Mouse (Mus musculus): ENCODE results near the gene C2cd3. TPM values are rescaled to one million over a fixed set of nuclear protein-coding genes. Genes with fewer than 3 reads are reported as not detected.

Gene C2cd3
- 28.2 and 37.5 TPM in 2 replicates for polyA plus RNA-seq (2012; rRNA removed)

DNA sequence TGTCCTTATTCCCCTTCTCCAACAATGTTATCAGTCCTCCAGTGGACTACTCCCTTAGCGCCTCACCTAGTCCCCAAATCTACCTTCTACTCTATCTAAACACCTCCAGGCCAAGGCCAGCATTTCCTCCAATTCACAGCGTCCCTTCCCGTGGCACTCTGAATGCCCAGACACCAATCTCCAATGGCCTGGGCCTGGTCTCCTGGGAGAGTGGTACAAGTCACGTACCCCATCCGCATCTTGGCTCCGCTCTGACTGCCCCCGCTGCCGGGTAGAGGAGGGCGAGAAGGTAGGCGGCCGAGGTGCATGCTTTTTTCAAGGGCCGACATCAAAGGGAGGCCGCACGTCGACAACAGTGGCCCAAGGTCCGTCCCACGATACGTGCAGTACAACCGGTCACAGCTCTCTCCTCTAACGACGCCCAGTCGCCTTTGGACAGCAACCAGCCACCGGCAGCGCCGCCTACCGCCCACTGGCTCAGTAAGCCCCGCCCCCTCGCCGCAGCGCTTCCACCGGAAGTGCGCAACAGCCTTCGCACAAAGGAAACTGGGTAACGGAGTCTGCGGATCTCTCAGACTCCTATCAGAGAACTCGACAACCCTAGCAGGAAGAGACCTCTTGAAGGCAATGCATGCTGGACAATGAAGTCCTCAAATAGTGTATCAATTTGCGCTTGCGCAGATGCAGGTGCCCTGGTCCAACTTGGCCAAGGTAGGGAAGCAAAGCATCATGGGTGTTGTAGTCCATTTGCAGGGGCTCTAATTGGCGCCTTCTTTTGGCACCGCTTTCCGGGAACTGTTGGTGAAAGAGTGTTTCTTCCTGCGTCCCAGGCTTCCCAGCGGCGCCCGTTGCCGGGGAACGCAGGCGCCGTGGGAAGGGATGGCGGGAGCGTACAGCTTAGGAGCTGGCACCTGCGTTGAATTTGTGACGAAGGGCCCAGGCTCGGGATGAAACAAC is at the start of gene C2cd3, which contains the start of gene Ppme1:
Gene C2cd3 (plus strand): TSS at position 739 of the 957 bp plus-strand sequence.
Gene Ppme1 (minus strand): TSS at position 813 of the 957 bp plus-strand sequence.

DNA sequence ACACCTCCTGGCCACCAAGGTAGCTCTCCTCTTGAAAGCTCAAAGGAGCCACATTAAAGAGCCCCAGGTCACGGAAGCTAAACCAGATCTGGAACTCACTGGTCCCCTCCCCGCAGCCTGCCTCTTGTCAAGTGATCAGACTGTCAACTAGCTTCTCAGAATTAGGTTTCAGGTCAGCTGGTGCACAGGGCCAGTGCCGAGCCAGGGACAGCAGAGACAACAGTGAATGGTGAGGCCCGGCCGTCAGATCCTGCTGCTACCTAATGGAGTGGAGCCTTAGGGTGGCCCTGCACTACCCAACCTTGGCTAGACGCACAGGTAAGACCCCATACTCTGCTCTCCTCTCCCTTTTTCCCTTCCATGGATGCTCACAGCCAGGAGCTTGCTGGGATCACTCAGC is 100.7 kb downstream of the C2cd3 start, which contains the start of gene Ucp3:
Gene Ucp3 (plus strand): TSS at position 214 of the 400 bp plus-strand sequence.

DNA sequence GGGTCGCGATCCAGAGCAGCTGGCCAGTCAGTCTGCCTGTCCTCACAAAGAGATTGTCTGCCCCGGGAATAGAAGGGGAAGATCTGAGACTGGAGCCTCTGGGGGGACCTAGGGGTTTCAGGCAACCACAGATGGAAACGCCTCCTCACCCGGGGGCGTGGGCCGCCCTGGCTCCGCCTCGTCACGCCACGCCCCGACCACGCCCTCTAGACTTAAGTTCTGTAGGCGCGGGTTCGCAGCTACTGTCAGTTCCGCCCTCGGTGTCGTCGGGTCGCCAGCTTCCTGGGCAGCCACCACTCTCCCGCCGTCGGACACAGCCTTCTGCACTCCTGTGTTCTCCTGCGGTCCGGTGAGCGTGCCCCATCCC is 121.1 kb downstream of the C2cd3 start, which contains the start of gene Ucp2:
Gene Ucp2 (plus strand): TSS at position 221 of the 367 bp plus-strand sequence.

DNA sequence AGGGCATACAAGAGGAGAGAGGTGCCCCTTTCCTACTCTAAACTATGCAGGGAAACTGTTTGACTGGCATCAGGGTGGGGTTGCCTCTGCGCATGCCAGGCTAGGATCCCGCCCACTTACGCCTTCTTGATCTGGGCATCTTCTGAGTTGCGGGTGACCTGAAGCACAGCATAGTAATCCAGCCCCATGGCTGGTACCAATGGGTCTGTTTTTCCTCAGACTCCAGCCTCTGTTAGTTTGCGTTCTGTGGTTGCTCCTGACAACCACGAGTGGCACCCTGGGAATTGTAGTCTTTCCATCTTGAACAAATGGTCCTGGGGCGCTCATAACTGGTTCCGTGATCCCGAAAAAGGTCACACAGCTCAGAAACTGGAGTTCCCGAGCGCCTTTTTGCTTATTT is 142.5 kb downstream of the C2cd3 start, which contains the start of gene Dnajb13:
Gene Dnajb13 (minus strand): TSS at position 388 of the 400 bp plus-strand sequence.

Other genes with a start within 250 kb of the C2cd3 start
- 8.4 and 13.0 TPM in 2 replicates for gene Lipt2, start 213.0 kb upstream of the C2cd3 start, polyA plus RNA-seq (2012; rRNA removed)
- 2.2 and 10.8 TPM in 2 replicates for gene Kcne3, start 195.7 kb upstream of the C2cd3 start, polyA plus RNA-seq (2012; rRNA removed)
- gene Pgm2l1, start 144.8 kb upstream of the C2cd3 start, polyA plus RNA-seq (2012; rRNA removed), result 15.7 and 15.9 TPM in 2 replicates
- gene P4ha3, start 86.7 kb upstream of the C2cd3 start, polyA plus RNA-seq (2012; rRNA removed), result 5.5 and 13.0 TPM in 2 replicates
- 84.2 and 106 TPM in 2 replicates for gene Ppme1, start 74 bp downstream of the C2cd3 start, polyA plus RNA-seq (2012; rRNA removed)
- 0.08 TPM in 1 of 2 replicates, not detected in the other for gene Ucp3, start 100.8 kb downstream of the C2cd3 start, polyA plus RNA-seq (2012; rRNA removed)
- gene Ucp2, start 121.1 kb downstream of the C2cd3 start, polyA plus RNA-seq (2012; rRNA removed), result 41.1 and 93.0 TPM in 2 replicates
- 0.52 and 1.0 TPM in 2 replicates for gene Dnajb13, start 142.7 kb downstream of the C2cd3 start, polyA plus RNA-seq (2012; rRNA removed)
- gene Coa4, start 164.8 kb downstream of the C2cd3 start, polyA plus RNA-seq (2012; rRNA removed), result 10.4 and 14.5 TPM in 2 replicates
- gene Rab6a, start 235.2 kb downstream of the C2cd3 start, polyA plus RNA-seq (2012; rRNA removed), result 71.6 and 97.6 TPM in 2 replicates
- 30.7 and 39.2 TPM in 2 replicates for gene Mrpl48, start 236.1 kb downstream of the C2cd3 start, polyA plus RNA-seq (2012; rRNA removed)